Mouse (Mus musculus) forebrain, embryonic 10.5 days (tissue): ENCODE measurements at regions not wholly inside any gene's neighbourhood (a gene's known extent, or its start where the extent isn't known, plus 50 kb on each side); places are given as distances from the start of the nearest gene placed in this dataset.

ENCODE experiments used
- DNase-seq: peaks from one replicate; pipeline ENCODE4 v3.0.0-alpha.2; 2017; ENCODE audit warnings: low spot score; ENCODE audit errors: extremely low spot score
- H3K27ac ChIP-seq: fragments of 300-500 bp; sonication (generic); 2 replicates; pipeline ENCODE4 v1.5.1; 2016; ENCODE audit warnings: mild to moderate bottlenecking
- H3K27me3 ChIP-seq: fragments of 300-500 bp; sonication (generic); 2 replicates; pipeline ENCODE4 v1.6.1; 2016; ENCODE audit warnings: mild to moderate bottlenecking; ENCODE audit not compliant: poor library complexity, severe bottlenecking
- H3K36me3 ChIP-seq: fragments of 300-500 bp; sonication (generic); replicated peaks from 2 replicates; pipeline ENCODE4 v1.6.1; 2016; ENCODE audit warnings: mild to moderate bottlenecking, moderate library complexity
- H3K4me1 ChIP-seq: fragments of 300-500 bp; sonication (generic); 2 replicates; pipeline ENCODE4 v1.6.1; 2016
- H3K4me3 ChIP-seq: fragments of 300-500 bp; sonication (generic); 2 replicates; pipeline ENCODE4 v1.5.1; 2016; ENCODE audit warnings: mild to moderate bottlenecking, moderate library complexity
- H3K9me3 ChIP-seq: fragments of 300-500 bp; sonication (generic); 2 replicates; pipeline ENCODE4 v1.6.1; 2016; ENCODE audit warnings: mild to moderate bottlenecking, moderate library complexity
- WGBS: fragments of 180-500 bp; shearing (Covaris S2); methylation state at CpG from one replicate; pipeline ENCODE4 v1.1.7; 2016; 5-methylcytosine and 5-hydroxymethylcytosine counted together

GRCm38 (mm10) chr12:13009470-13009869 is 67.8 kb upstream of the Mycn start:
- no peak overlapping the region for H3K27ac ChIP-seq
- WGBS, result 37% methylated on average over 2 of the region's 2 CpGs
- no peaks in the 10 kb centered on the region for H3K9me3 ChIP-seq
- no peaks in the 10 kb centered on the region for H3K27me3 ChIP-seq
- peak; percentile 26 for DNase-seq
- H3K4me1 ChIP-seq, result peaks cover 8% of the 10 kb centered on the region; the same call in 1 of the 2 replicates
- no peak overlapping the region for H3K4me3 ChIP-seq
- no peaks in the 10 kb centered on the region for H3K36me3 ChIP-seq

- Histone ChIP-seq H3K4me3 (no peak overlapping the region), H3K9me3 (no peaks in the 10 kb centered on the region), H3K27ac (no peak overlapping the region), H3K36me3 (no peaks in the 10 kb centered on the region), H3K4me1 (no peaks in the 10 kb centered on the region), H3K27me3 (no peaks in the 10 kb centered on the region)
- 88% methylated on average over 3 of the region's 3 CpGs for WGBS
- no peak for DNase-seq
Observed at GRCm38 (mm10) chr12:13002703-13003102, 61.0 kb upstream of the Mycn start.

- Histone ChIP-seq H3K9me3 (no peaks in the 10 kb centered on the region), H3K27ac (no peak overlapping the region), H3K27me3 (no peaks in the 10 kb centered on the region), H3K4me1 (no peaks in the 10 kb centered on the region), H3K36me3 (no peaks in the 10 kb centered on the region), H3K4me3 (no peak overlapping the region)
- 87% methylated on average over 6 of the region's 6 CpGs for WGBS
- no peak for DNase-seq
Observed at GRCm38 (mm10) chr12:13002069-13002590, 60.4 kb upstream of the Mycn start.

GRCm38 (mm10) chr12:12995974-12996361 is 54.3 kb upstream of the Mycn start:
- Histone ChIP-seq H3K36me3 (no peaks in the 10 kb centered on the region), H3K4me3 (no peak overlapping the region), H3K9me3 (no peaks in the 10 kb centered on the region), H3K27me3 (peaks cover 8% of the 10 kb centered on the region; the same call in 1 of the 2 replicates), H3K27ac (no peak overlapping the region), H3K4me1 (peaks cover 35% of the 10 kb centered on the region)
- no peak for DNase-seq
- WGBS, result 91% methylated on average over 9 of the region's 9 CpGs

GRCm38 (mm10) chr12:12995061-12995973 is 53.6 kb upstream of the Mycn start:
- Histone ChIP-seq H3K27me3 (peaks cover 8% of the 10 kb centered on the region; the same call in 1 of the 2 replicates), H3K4me1 (peaks cover 35% of the 10 kb centered on the region), H3K4me3 (no peak overlapping the region), H3K9me3 (no peaks in the 10 kb centered on the region), H3K36me3 (no peaks in the 10 kb centered on the region), H3K27ac (0 out of 2 replicates have a peak overlapping the region, but pooled peaks have one; percentile 68)
- no peak for DNase-seq
- WGBS, result 80% methylated on average over 21 of the region's 21 CpGs

- Histone ChIP-seq H3K4me1 (peaks cover 35% of the 10 kb centered on the region), H3K9me3 (no peaks in the 10 kb centered on the region), H3K27me3 (peaks cover 8% of the 10 kb centered on the region; the same call in 1 of the 2 replicates), H3K36me3 (no peaks in the 10 kb centered on the region), H3K4me3 (no peak overlapping the region), H3K27ac (peak overlapping the region; percentile 68)
- 47% methylated on average over 8 of the region's 8 CpGs for WGBS
- peak; percentile 31 for DNase-seq
Observed at GRCm38 (mm10) chr12:12993894-12994714, 52.4 kb upstream of the Mycn start.
